Mouse (Mus musculus) fibroblast of lung, adult 2 months (primary cell): ENCODE data around the gene Echs1.

Experiments used
- DNase-seq: peaks from one replicate; pipeline ENCODE4 v3.0.0-alpha.2; 2011; ENCODE audit warnings: low read depth

The Echs1 gene

DNA sequence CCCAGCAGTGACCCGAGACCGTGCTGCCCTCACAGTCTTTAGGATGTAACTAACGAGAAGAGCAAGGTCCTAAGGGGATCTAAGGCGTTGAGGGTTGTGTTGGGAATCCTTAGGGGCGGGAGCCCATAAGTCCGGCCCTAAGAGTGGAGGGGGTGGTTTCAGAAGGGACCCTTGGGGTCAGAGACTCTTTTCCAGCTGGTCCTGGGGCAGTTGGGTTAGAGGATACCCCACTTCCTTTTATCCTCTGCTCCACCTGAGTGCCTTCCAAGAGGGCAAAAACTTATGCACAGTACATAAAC, 54.5 kb downstream of the Echs1 start:
- DNase-seq, result no peak

DNA sequence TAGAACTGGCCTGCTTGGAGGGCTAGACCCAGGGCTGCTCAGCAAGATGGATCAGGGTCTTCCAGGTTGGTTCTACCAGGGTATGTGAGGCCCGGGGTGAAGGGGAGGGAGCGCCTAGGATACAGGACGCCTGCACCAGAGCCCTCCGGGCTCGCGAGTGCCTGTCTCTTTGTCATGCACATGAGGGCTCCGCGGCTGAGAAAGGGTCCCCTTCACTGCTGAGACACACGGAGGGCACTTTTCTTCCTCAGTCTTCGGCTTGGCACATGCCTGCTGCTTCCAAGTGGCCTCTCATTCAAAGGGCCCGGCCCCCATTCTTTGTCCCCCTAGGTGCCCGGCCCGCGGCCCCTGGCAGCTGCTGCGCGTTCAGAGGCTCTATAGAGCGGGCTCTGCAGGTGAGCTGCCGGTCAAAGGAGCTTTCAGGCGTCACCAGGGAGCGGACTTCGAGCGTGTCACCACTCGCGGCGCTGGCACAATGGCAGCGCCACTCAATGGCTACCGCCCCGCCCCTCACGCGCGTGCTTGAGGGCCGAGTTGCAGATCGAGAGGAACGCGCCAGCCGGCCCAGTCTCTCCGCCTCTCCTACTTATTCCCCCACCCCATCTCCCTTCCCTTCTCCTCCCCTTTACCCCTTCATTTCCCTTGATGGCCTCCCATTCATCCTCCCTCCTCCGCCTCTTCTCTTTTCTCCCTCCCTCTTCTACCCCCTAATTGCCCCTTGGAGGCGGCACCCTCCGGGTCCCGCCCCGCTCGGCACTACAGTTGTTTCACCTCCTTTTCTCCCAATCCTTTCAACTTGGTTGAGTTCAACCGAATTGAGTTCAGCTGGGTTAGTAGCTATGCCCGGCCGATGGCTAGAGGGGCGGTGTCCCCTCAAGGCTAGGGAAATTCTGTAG, 55.1 kb downstream of the Echs1 start:
- no peak for DNase-seq

DNA sequence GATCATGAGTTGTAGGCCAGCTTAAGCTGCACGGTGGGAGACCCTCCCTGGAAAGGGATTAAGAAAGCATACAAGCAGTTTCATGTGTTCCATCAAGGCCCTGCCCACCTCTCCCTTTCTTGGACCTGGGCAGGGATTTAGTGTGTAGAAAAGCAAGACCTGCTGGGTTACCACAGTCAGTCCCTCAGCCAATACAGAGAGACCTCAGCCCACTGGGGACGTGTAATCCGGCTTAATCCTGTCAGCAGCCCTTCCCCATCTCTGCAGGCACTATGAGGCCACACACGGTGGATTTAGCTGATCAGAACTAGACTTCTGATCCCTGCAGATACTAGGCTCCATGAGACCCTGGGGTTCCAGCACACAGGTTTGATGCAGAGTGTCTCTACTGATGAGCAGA, 56.7 kb downstream of the Echs1 start:
- no peak for DNase-seq

DNA sequence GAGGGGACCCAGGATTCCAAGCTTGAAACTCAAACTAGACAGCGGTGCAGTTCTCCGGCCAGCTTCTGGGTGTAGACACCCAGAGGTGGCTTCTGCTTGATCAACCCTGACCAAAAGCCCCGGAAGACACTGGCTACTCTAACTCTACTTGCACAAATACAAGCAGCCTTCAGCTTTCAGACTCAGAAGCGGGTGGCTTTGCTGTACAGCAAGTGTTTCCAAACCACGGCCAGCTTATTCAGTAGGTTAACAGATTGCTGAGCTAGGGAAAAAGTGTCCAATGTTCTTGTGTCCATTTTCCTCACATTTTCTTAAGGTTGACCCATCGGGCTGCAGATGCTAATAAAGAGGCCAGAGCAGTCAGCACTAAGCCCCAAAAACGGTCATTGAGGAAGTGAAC, 57.7 kb downstream of the Echs1 start:
- no peak for DNase-seq

DNA sequence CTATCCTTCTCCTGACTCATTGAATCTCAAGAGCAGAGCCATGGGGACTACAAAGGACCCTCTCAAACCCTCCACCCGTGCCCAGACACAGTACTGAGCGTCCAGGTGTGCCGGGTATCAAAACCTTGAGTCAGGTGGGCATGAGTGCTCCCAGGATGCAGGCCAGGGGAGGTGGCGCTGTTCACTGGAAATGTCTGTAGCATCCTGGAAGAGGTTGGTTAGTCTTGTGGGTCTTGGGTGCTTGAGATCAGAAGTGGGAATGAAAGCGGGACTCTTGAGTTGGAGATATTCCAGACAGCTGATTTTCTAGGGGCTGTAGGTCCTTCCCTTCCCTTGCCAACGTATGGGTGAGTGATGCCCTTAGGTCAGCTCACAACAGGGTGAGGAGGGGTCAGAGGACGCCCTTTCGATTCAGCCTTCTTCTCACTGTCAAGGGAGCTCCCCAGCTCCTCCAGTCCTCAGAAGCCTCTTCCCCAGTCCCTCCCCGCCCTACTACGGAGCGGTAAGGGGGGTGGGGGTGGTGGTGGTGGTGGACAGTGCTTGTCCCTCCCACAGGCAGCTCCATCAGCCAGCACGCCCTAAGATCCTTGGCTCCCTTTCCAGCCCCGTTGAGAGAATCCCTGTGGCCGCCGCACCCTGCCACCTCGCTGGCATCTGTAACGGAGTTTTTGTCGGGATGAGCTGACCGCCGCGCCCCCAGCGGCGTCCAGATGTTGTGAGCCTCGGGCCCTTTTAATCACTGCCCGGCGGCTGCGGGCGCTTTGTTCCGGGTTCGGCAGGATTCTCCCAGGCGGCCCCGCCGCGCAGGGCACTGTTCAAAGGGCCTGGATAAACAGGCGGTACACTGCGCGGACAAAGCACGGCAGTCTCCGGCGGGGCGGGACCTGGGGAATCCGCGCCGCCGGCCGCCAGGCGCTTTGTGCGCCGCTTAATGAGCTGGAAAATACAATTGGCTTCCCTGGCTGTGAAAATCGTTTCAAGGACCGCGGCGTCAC, 58.6 kb downstream of the Echs1 start:
- no peak for DNase-seq
